Comparison of ENCODE assay signal across 21 mouse cellular contexts in genomic region chr15:79489463-79489862, GRCm38 (mm10). TPM values are rescaled to one million over a fixed set of nuclear protein-coding genes. Genes with fewer than 3 reads are reported as not detected.
"Had no signal": no experiment of that assay in that cellular context is flagged by ENCODE, and none has a peak within 500 bp of the region (broad histone marks: within the 10 kb centered on the region; RNA-seq: fewer than 3 reads in every experiment).

No protein-coding gene starts in this region.

- H3K4me3 ChIP-seq: limb, embryonic 12.5 days; liver, embryonic 13.5 days; lung, embryonic 15.5 days; megakaryocyte, embryonic 14.5 days; midbrain, embryonic 15.5 days; neural tube, embryonic 12.5 days had no signal

- H3K27ac ChIP-seq: limb, embryonic 12.5 days; liver, embryonic 13.5 days; lung, embryonic 15.5 days; macrophage; midbrain, embryonic 15.5 days; neural tube, embryonic 12.5 days; stomach, postnatal 0 days had no signal

- DNase-seq: kidney, postnatal 10 days; kidney, postnatal 4 days; liver; liver, embryonic 13.5 days; liver, postnatal 0 days; lung, postnatal 14 days; right cerebral cortex, adult 18-20 months; right cerebral cortex, postnatal 25 days; thymus, postnatal 4 days had no signal

RNA-seq across cellular contexts. Expression of gene Kcnj4, which starts 15.6 kb away (rescaled TPM):
- total RNA-seq: monocyte, adult 5-6 weeks; neutrophil, adult 5-6 weeks had no signal
- polyA plus RNA-seq: kidney, embryonic 14.5 days; limb, embryonic 12.5 days; liver, embryonic 13.5 days; liver, postnatal 0 days; macrophage; midbrain, embryonic 11.5 days; neural tube, embryonic 12.5 days; small intestine, adult 2 months; stomach, postnatal 0 days had no signal

RNA-seq across cellular contexts. Expression of gene Kdelr3, which starts 26.7 kb away (rescaled TPM):
- total RNA-seq: monocyte, adult 5-6 weeks; neutrophil, adult 5-6 weeks had no signal
- polyA plus RNA-seq: macrophage had no signal
